Mouse (Mus musculus) CH12.LX (cell line): Measurements from ENCODE around the gene Ugt1a5.

ENCODE experiments used
- CTCF ChIP-seq, 2 experiments: IDR thresholded peaks in 1 of 2; conservative IDR thresholded peaks in 1 of 2; 2 replicates each; pipeline ENCODE4 v1.5.1; 2011 to 2012; ENCODE audit warnings: low read depth in 2 of 2, low read length in 2 of 2, improper control_type of control experiment in 1 of 2, inconsistent platforms in 1 of 2, mild to moderate bottlenecking in 1 of 2, moderate library complexity in 1 of 2
- JUND ChIP-seq: conservative IDR thresholded peaks from 2 replicates; pipeline ENCODE4 v1.6.1; 2011; ENCODE audit warnings: low read depth, low read length, improper control_type of control experiment
- MAFK ChIP-seq: IDR thresholded peaks from 2 replicates; pipeline ENCODE4 v1.6.1; 2011; ENCODE audit warnings: low read length, improper control_type of control experiment; ENCODE audit not compliant: insufficient replicate concordance
- MAX ChIP-seq: IDR thresholded peaks from 2 replicates; pipeline ENCODE4 v1.6.1; 2011; ENCODE audit warnings: low read length, improper control_type of control experiment
- MAZ ChIP-seq: IDR thresholded peaks from 2 replicates; pipeline ENCODE4 v1.6.1; 2012; ENCODE audit warnings: low read depth, mild to moderate bottlenecking, inconsistent platforms, low read length, improper control_type of control experiment, moderate library complexity
- MXI1 ChIP-seq: IDR thresholded peaks from 2 replicates; pipeline ENCODE4 v1.6.1; 2011; ENCODE audit warnings: mild to moderate bottlenecking, low read depth, low read length, improper control_type of control experiment
- POLR2A ChIP-seq: IDR thresholded peaks from 2 replicates; pipeline ENCODE4 v1.6.1; 2011; ENCODE audit warnings: low read depth, mild to moderate bottlenecking, improper control_type of control experiment, low read length
- TBP ChIP-seq: conservative IDR thresholded peaks from 2 replicates; pipeline ENCODE4 v1.6.1; 2011; ENCODE audit warnings: low read depth, low read length, improper control_type of control experiment
- ZNF384 ChIP-seq: IDR thresholded peaks from 2 replicates; pipeline ENCODE4 v1.6.1; 2012; ENCODE audit warnings: low read depth, low read length, improper control_type of control experiment, inconsistent platforms

DNA sequence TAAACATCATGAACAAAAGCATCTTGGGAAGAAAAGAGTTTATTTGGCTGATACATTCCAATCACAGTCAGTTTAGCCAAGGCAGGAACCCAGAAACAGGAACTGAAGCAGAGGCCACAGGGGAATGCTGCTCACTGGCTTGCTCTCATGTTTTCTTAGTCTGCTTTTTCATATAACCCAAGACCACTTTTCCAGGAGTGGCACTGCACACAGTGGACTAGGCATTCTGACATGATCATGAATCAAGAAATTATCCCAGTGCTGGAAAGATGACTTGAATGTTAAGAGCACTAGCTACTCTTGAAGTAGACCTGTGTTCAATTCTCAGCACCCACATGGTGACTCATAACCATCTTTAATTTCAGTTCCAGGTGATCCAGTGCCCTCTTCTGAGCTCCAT is 59.9 kb downstream of the Ugt1a5 start:
- TF ChIP-seq JUND (no peak), MAZ (no peak), MAFK (no peak), CTCF (conservative IDR thresholded peaks at IDR 0.05 in 1 of 2, IDR thresholded peaks at IDR 0.05 in 1 of 2; ENCODE audit: low read depth in 2 of 2, low read length in 2 of 2) (no peak), ZNF384 (no peak), MAX (no peak), TBP (no peak), MXI1 (no peak), POLR2A (no peak)
